Mouse (Mus musculus) midbrain, embryonic 14.5 days (tissue): Measurements from ENCODE around the gene Gimd1. TPM values are rescaled to one million over a fixed set of nuclear protein-coding genes. Genes with fewer than 3 reads are reported as not detected.

Experiments
- ATAC-seq: fragments of 200-750 bp; cut with Nextera tagmentation; 2 replicates; pipeline ENCODE4 v1.8.0; 2017; ENCODE audit warnings: moderate number of reproducible peaks, moderate library complexity; ENCODE audit not compliant: low FRiP score, low TSS enrichment
- DNase-seq: peaks from one replicate; pipeline ENCODE4 v3.0.0-alpha.2; 2015
- H3K27ac ChIP-seq: fragments of 300-500 bp; sonication (generic); replicated peaks from 2 replicates; pipeline ENCODE4 v1.5.1; 2014; ENCODE audit warnings: mild to moderate bottlenecking, low read depth, low read length, moderate library complexity
- H3K27me3 ChIP-seq: fragments of 300-500 bp; sonication (generic); 2 replicates; pipeline ENCODE4 v1.6.1; 2014; ENCODE audit warnings: low read length, control low read depth, mixed read lengths; ENCODE audit not compliant: control insufficient read depth, insufficient read depth
- H3K36me3 ChIP-seq: fragments of 300-500 bp; sonication (generic); 2 replicates; pipeline ENCODE4 v1.6.1; 2014; ENCODE audit warnings: low read length, control low read depth; ENCODE audit not compliant: control insufficient read depth, insufficient read depth
- H3K4me1 ChIP-seq: fragments of 300-500 bp; sonication (generic); 2 replicates; pipeline ENCODE4 v1.6.1; 2014; ENCODE audit warnings: mild to moderate bottlenecking, antibody characterized with exemption, low read length, control low read depth; ENCODE audit not compliant: control insufficient read depth, insufficient read depth
- H3K4me2 ChIP-seq: fragments of 300-500 bp; sonication (generic); 2 replicates; pipeline ENCODE4 v1.6.1; 2014; ENCODE audit warnings: mild to moderate bottlenecking, low read length, moderate library complexity
- H3K4me3 ChIP-seq: fragments of 300-500 bp; sonication (generic); replicated peaks from 2 replicates; pipeline ENCODE4 v1.5.1; 2014; ENCODE audit warnings: low read depth, low read length
- H3K9ac ChIP-seq: fragments of 300-500 bp; sonication (generic); replicated peaks from 2 replicates; pipeline ENCODE4 v1.6.1; 2014; ENCODE audit warnings: mild to moderate bottlenecking, low read length, moderate library complexity
- H3K9me3 ChIP-seq: fragments of 300-500 bp; sonication (generic); 2 replicates; pipeline ENCODE4 v1.6.1; 2016; ENCODE audit warnings: low read length, control low read depth, mixed read lengths; ENCODE audit not compliant: control insufficient read depth
- WGBS: fragments of 180-500 bp; shearing (Covaris S2); extraction: QIAGEN DNeasy Blood & Tissue Kit; methylation state at CpG from one replicate; pipeline ENCODE4 v1.1.7; 2014; 5-methylcytosine and 5-hydroxymethylcytosine counted together
- polyA plus RNA-seq: library from polyadenylated mRNA; unstranded; fragments of >200 nt; fragmentation: Nextera tagmentation; extraction: Ambion mirVana; gene quantifications from 2 replicates; pipeline ENCODE4 v1.2.1, GENCODE M21; 2014

Gimd1 gene
- polyA plus RNA-seq, 1 experiment from 2014 or later = not detected

GRCm38 (mm10) chr3:132683447-132684230 is 54.0 kb downstream of the Gimd1 start, which contains the start of gene Tbck:
Tbck (plus strand) TSS chr3:132684144.
- peak within 1 kb of the TSS; percentile 74 for H3K9ac ChIP-seq
- peak within 1 kb of the TSS; percentile 63 for H3K4me3 ChIP-seq
- DNase-seq (peak; percentile 96), ATAC-seq (peak; percentile 98)
- H3K4me2 ChIP-seq = peak within 1 kb of the TSS; percentile 80
- H3K27me3 ChIP-seq = no peaks in the 10 kb centered on the region
- under 1% methylated on average over 42 of the region's 42 CpGs for WGBS
- peaks cover 6% of the 10 kb centered on the region; the same call in 1 of the 2 replicates for H3K36me3 ChIP-seq
- peaks cover 12% of the 10 kb centered on the region for H3K4me1 ChIP-seq
- H3K27ac ChIP-seq = peak within 1 kb of the TSS; percentile 62
- no peaks in the 10 kb centered on the region for H3K9me3 ChIP-seq

- H3K27ac ChIP-seq = peak within 1 kb of the TSS; percentile 62
- WGBS = 2% methylated on average over 27 of the region's 27 CpGs
- no peaks in the 10 kb centered on the region for H3K27me3 ChIP-seq
- peaks cover 6% of the 10 kb centered on the region; the same call in 1 of the 2 replicates for H3K36me3 ChIP-seq
- peaks cover 12% of the 10 kb centered on the region for H3K4me1 ChIP-seq
- H3K4me3 ChIP-seq = peak within 1 kb of the TSS; percentile 63
- H3K9ac ChIP-seq = peak within 1 kb of the TSS; percentile 74
- ATAC-seq = no peak
- no peak for DNase-seq
- no peaks in the 10 kb centered on the region for H3K9me3 ChIP-seq
- peak within 1 kb of the TSS; percentile 80 for H3K4me2 ChIP-seq
These were observed 54.8 kb downstream of the Gimd1 start, which contains the start of gene Aimp1 for GRCm38 (mm10) chr3:132684231-132684928. Aimp1 (minus strand) TSS chr3:132684370.

Other genes with a start within 250 kb of the Gimd1 start
- gene Tbck, start 54.3 kb downstream of the Gimd1 start, polyA plus RNA-seq = 32.4 and 33.2 TPM in 2 replicates
- 66.4 and 84.8 TPM in 2 replicates for gene Aimp1, start 54.5 kb downstream of the Gimd1 start, polyA plus RNA-seq